Mouse (Mus musculus): Measurements from ENCODE around the gene Gm10181.
"Not testable (repeated sequence)": the region's sequence is repeated elsewhere in the genome, so short reads cannot be mapped to it uniquely, and the experiment has no call there.

The Gm10181 gene

GRCm38 (mm10) chr9:25089122-25089521 is at the start of gene Gm10181:
Gm10181 (plus strand) TSS chr9:25089422.
- DNase-seq (ENCODE audit: low spot score in 2 of 2): no peak

- peak in 1 of 2 experiments; percentile 14 for DNase-seq (ENCODE audit: low spot score in 2 of 2)
Measured at GRCm38 (mm10) chr9:25041665-25042064, 47.6 kb upstream of the Gm10181 start.

DNA sequence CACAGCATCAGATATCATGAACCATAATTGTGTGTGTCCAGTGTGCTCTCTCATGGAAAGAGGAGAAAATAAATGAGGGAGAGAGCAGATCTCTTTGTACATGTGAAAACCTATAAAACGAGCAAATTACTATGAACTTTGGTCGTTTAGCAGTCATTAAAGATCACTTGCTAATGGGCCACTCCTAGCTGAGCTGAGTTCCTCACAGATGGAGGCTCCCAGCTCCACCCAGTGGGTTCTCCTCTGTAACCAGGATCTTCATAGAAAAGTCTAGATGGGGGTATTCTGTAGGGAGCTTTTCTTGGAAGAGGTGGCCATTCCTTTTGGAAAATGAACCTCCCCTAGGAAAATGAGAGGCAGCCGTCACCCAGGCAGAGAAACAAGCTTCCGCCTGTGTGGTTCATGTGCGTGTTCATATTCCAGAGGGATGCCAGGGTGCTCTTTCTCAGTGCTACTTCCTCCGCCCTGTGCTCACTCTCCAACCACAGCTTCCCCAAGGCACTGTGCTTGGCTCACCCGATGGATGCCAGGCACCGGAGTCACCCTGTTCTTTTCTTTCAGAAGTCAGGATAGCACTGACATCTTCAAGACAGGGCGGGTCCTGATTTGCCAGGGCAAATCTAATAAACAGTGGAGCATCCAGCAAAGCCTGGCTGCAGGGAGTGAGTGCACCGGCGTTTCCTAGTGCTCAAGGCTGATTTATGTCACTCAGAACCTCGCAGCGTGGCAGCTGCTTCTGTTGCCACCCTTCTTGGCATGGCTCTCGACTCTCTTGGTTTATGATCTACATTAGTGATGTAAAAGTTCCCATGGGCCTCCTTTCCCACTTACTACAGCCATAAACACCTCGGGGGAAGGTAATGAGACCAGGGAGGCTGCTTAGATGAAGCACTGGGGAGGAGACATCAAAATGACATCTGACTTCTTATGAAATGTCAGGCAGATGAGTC is 46.8 kb upstream of the Gm10181 start:
- no peak for DNase-seq (ENCODE audit: low spot score in 2 of 2)

DNA sequence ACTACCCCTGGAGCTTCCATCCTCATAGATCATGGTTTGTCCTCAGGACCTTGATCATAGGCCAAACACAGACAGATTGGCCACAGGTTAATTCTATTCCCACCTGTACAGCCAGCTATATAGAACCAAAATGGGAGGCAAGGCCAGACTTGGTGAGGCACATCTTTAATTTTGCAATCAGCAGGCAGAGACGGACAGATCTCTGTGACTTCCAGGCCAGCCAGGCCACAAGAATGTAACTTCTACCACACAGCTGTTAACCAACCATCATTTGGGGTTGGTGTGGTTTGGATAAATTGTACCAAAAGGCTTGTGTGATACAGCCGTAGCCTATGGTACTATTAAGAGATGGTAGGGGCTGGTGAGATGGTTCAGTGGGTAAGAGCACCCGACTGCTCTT is 44.9 kb upstream of the Gm10181 start:
- no peak for DNase-seq (ENCODE audit: low spot score in 2 of 2)

DNA sequence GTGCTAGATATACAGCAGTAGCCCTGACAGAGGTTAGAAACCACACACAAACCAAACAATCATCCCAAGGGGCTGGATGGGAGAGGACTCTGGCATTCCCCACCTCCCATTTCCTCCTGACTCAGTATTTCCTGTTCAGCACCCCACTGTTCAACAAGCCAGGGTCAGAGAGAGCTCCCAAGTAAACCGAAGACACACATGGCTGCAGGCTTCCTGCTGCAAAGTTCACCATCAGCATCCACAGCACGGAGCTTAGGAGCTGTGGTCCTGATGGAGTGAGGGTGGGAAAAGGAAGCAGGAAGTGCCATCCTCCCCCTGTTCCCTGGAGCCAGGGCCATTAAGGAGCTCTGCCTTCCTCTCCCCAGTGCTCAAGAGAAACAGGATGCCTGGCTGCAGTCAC is 40.9 kb upstream of the Gm10181 start:
- no peak for DNase-seq (ENCODE audit: low spot score in 2 of 2)

GRCm38 (mm10) chr9:25048940-25049339 is 40.3 kb upstream of the Gm10181 start:
- DNase-seq (ENCODE audit: low spot score in 2 of 2): no peak

DNA sequence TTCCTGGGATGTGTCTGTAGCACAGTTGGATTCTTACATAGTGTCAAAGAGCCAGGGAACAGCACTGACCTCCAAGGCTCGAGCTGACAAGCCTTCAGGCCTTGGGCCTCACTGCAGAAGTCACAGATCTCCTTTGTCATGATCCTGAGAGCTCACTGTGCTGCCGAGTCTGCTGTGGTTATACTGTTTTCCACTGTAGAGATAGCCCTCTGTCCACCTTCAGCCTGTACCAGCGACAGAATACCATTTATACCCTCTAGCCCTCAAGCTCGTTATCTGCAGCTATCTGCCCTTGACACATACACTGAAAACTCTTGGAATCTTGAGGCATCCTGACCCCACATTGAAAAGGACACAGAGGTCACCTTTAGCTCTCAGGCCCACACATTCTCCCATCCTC is 37.3 kb upstream of the Gm10181 start:
- DNase-seq (ENCODE audit: low spot score in 2 of 2): no peak

- DNase-seq (ENCODE audit: low spot score in 2 of 2): no peak
Measured at GRCm38 (mm10) chr9:25055650-25056376, 33.4 kb upstream of the Gm10181 start.

- DNase-seq (ENCODE audit: low spot score in 2 of 2): no peak
Measured at GRCm38 (mm10) chr9:25058726-25059125, 30.5 kb upstream of the Gm10181 start.

- DNase-seq (ENCODE audit: low spot score in 2 of 2): no peak
Measured at GRCm38 (mm10) chr9:25072666-25073065, 16.6 kb upstream of the Gm10181 start.

DNA sequence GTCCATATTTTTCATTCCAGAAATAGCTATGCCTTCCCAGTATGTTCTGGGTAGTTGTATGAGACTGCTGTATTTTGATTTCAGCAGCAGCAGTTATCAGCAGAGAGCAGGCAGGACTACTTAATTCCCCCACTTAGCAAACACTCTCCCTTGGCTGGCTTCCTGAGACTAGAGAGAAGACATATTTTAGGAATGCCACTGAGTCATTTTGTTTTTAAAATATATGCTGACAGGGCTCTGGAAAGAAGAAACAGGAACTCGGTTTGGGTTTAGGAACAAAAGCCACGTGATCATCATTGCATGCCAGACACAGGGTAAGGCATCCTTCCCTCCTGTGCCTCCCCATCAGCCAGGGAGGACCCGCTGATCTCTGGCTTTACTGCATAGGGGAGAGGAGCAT is 13.2 kb upstream of the Gm10181 start:
- DNase-seq (ENCODE audit: low spot score in 2 of 2): no peak

DNA sequence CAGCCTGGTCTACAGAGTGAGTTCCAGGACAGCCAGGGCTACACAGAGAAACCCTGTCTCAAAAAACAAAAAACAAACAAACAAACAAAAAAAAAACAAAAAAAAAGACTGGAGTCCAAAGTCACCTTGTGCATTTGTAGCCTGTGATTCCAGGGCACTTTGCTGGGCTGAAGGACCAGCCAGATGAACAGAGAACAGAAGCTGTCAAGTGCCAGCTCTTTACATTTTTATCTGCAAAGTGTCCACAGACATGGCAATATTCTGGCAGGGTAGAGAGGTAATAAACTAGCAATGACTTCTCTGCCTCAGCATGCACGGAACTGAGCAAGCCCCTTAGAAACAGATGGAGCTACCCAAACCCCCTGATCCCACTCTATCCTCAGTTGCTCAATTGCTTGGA is 12.7 kb upstream of the Gm10181 start:
- DNase-seq (ENCODE audit: low spot score in 2 of 2): no peak

- no peak for DNase-seq (ENCODE audit: low spot score in 2 of 2)
Measured at GRCm38 (mm10) chr9:25090853-25091252, 1.6 kb downstream of the Gm10181 start.

DNA sequence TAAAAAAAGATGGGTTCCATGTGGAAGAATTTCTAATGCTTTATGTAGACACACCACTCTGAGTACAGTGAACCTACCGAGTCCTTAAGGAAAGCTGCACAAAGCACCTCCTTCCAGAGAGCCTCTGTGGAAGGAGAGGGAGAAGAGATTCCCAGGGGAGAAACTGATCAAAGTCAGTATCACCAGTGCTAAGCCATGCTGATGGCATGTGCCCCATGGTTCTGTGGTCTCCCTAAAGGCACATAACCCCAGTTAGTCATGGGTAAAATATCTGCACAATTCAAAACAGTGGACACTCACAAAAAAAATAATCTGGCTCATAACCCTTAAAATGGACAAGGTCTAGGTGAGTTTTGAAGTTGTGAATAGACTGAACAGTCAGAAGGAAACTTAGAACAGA is 13.7 kb downstream of the Gm10181 start:
- no peak for DNase-seq (ENCODE audit: low spot score in 2 of 2)

DNA sequence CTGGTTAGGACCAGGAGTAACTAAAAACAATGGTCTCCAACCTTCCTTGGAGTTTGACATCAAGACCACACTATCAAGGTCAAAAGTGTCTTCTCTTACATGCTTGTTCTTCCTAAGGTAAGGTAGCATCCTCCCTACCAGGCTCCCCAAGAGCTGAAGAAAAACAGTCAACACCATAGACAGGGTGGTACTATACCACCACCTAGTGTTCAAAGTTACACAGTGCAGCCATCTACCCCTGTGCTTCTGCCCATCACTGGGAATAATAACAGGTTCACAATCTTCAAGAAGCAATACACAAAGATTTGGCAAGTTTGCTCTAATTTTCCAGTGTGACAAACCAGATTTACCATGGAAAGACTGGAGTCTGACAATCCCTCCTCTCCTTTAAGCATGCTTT is 15.4 kb downstream of the Gm10181 start:
- DNase-seq (ENCODE audit: low spot score in 2 of 2): peak in 1 of 2 experiments; percentile 44

DNA sequence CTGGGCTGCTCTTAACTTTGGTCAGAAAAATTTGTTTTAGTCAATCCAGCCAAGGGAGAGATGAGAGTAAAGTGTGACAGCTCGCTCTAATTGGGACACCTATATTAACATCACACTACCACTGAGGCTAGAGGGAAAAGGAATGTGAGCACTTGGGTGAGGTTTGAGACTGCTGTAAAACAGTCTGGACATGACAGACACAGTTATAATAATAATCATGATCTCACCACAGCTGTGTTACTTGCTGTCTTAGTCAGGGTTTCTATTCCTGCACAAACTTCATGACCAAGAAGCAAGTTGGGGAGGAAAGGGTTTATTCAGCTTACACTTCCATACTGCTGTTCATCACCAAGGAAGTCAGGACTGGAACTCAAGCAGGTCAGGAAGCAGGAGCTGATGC is 34.4 kb downstream of the Gm10181 start:
- not testable (repeated sequence) for DNase-seq (ENCODE audit: low spot score in 2 of 2)

DNA sequence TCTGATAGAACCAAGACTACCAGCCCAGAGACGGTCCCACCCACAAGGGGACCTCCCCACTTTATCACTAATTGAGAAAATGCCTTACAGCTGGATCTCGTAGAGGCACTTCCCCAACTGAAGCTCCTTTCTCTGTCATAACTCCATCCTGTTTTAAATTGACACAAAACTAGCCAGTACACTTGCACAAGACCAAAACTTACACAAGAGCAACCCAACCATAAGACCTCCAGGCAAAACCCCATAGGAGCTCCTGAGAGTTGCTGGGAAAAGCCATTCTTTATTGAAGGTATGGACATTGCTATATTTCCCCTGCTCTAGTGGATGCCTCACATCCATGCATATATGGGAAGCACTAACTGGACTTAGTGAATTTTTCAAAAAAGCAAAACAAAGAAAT is 34.8 kb downstream of the Gm10181 start:
- DNase-seq (ENCODE audit: low spot score in 2 of 2): no peak

DNA sequence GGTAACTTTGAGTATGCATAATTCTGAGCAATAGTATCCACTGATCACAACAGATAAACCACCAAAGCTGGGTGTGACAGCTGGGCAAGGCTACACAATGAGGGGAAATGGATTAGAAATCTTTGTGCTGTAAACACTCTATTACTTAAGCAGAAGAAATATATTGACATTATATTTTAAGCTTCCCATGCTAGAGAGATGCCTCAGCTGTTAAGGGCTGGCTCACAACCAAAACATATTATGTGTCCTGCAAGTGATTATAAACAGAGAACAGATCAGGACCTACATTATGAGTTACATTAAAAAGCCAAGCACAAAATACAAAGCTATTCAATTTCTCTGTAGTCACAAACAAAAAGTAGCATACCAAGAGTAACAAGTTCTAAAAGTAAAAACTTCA is 43.0 kb downstream of the Gm10181 start:
- DNase-seq (ENCODE audit: low spot score in 2 of 2): no peak

GRCm38 (mm10) chr9:25132920-25133319 is 43.7 kb downstream of the Gm10181 start:
- DNase-seq (ENCODE audit: low spot score in 2 of 2): no peak

DNA sequence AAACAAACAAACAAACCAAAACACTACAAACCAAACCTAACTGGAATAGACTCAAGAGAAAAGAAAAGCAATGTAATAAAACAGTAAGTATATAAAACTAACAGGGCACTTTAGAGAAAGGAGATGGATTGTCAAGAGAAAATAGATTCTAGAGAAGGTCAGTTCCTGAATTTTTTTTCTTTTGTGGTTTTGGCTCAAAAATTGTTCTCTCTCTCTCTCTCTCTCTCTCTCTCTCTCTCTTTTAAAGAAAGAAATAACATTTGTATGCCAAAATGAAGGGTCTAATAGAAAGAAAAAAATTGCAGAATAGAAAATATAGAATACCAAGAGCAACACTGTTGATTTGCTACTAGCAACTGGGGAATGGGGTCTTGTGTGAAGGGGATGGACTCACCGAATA is 49.7 kb downstream of the Gm10181 start:
- DNase-seq (ENCODE audit: low spot score in 2 of 2): no peak

All from frontal cortex, postnatal 14 days (tissue).